Mouse (Mus musculus) erythroblast, embryonic 14.5 days (primary cell): ENCODE results near the gene 9230110F15Rik.
"Not testable (repeated sequence)": the region's sequence is repeated elsewhere in the genome, so short reads cannot be mapped to it uniquely, and the experiment has no call there.

Experiments
- GATA1 ChIP-seq: IDR thresholded peaks from 2 replicates; pipeline ENCODE4 v1.6.1; 2012; ENCODE audit warnings: low read length, inconsistent platforms, mixed read lengths
- TAL1 ChIP-seq: IDR thresholded peaks from 3 replicates; pipeline ENCODE4 v1.6.1; 2012; ENCODE audit warnings: low read length, inconsistent platforms, mixed read lengths

GRCm38 (mm10) chr9:35893112-35893511, 49.2 kb upstream of the 9230110F15Rik start:
- TF ChIP-seq TAL1, GATA1: not testable (repeated sequence)
